Mouse (Mus musculus): ENCODE measurements at regions not wholly inside any gene's neighbourhood (a gene's known extent, or its start where the extent isn't known, plus 50 kb on each side); places are given as distances from the start of the nearest gene placed in this dataset.

DNA sequence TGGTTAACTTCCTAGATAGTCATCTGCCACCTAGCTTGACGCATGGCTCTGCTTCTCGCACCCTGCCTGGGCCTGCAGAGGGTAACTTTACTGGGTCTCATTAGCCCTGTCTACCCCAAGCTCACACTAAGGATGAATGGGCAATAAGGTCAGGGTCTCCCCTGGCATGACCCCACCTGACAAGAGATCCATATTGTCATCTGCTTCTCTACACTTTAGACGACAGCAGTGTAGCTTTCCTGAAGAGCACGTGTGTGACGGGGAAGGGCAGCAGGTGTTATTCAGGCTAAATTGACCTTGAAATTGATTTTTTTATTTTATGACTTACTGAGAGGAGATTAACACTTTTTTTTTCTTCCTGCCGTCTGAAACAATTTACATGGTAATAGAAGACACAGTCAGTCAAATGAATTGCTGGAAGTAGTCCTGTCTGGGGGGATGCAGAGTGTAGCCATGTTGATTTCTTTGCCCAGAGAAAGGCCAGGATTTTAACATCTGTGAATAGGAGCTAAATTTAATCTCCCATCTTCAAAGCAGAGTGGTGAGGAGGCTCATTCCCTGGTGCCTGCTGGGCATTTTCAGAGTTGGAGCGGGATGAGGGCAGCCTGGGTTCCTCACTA lies 267.7 kb upstream of the Eef2kmt start:
- no peak for ATAC-seq

DNA sequence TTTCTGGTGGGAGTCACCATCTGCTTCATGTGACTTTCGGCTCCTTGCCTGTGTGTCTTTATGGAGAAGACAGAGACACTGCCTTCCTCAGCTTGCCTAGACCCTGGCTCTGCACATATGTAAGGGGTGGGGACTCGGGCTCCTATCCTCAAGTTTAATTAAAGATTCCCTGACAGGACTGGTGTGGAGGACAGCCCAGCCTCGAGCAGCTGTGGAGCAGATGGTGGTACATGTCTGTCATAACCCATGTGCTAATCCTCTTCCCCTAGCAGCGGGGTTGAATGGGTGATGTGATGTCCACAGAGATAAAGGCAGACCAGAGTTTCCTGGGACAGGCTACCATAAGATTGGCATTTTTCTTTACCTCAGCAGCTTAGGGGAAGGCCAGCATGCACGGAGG lies 262.0 kb upstream of the Eef2kmt start:
- ATAC-seq (no peak), DNase-seq (ENCODE audit: low read depth, low spot score) (no peak)
- H3K27me3 ChIP-seq = no peaks in the 10 kb centered on the region
- in situ Hi-C loops (cut with MboI; ENCODE audit: low pct_unique_long_range_greater_than_20kb) = no loop called here
- TF ChIP-seq CTCF (IDR thresholded peaks at IDR 0.05) = no peak
- ChIA-PET POLR2A (no interaction called here), CTCF (interaction anchor here (1.3 kb wide), 1 partner anchor 17 kb away, joined by 3 read pairs; no protein-coding TSS in a partner anchor)

More for the DNA sequence above, 267.7 kb upstream of the Eef2kmt start:
- in situ Hi-C loops (cut with MboI; ENCODE audit: low pct_unique_long_range_greater_than_20kb) = no loop called here
- TF ChIP-seq CTCF (IDR thresholded peaks at IDR 0.05) = no peak
- ChIA-PET CTCF (no interaction called here), POLR2A (no interaction called here)
- no peak for DNase-seq (ENCODE audit: low read depth, low spot score)
- no peaks in the 10 kb centered on the region for H3K27me3 ChIP-seq

DNA sequence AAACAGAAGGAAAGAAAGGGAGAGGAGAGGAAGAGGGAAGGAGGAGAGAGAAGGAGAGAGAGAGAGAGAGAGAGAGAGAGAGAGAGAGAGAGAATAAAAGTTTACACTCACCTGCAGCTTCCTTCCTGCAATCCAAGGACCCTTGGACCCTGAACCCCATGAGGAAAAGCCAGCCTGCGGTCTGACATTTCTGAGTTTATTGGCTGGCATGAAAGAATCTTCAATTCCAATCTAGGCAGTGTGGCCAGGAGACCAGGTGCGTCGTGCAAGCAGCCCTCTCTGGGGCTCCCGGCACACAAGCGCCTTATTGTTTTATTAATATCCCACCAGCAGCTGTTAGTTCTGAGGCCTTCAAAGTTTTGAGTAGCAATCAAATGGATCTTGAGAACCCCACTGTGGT lies 260.1 kb upstream of the Eef2kmt start:
- CTCF ChIA-PET = no interaction called here
- DNase-seq (ENCODE audit: low read depth, low spot score) (no peak), ATAC-seq (no peak)
- POLR2A ChIA-PET = no interaction called here
- no peak for TF ChIP-seq CTCF (IDR thresholded peaks at IDR 0.05)
- H3K27me3 ChIP-seq = no peaks in the 10 kb centered on the region
- in situ Hi-C loops (cut with MboI; ENCODE audit: low pct_unique_long_range_greater_than_20kb) = no loop called here

DNA sequence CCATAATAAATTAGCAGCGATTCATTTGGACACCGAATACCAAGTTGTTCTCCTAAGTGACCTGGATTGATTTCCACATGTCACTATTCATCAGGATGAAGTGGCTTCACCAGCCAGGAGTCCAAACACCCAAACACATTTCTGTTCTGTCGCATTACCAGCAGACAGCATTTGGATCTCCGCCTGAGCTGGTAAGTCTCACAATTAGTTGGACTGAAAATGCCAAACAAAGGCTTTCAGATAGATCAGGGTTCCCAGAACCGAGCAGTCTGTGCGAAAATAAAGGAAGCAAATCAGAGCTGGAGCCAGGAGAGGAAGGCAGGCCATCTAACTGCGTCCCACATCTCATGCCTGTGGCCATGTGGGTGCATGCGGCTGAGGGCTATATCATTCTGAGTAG lies 251.5 kb upstream of the Eef2kmt start:
- no peaks in the 10 kb centered on the region for H3K27me3 ChIP-seq
- ATAC-seq = no peak
- in situ Hi-C loops (cut with MboI; ENCODE audit: low pct_unique_long_range_greater_than_20kb) = no loop called here
- POLR2A ChIA-PET = no interaction called here
- CTCF ChIA-PET = no interaction called here
- DNase-seq (ENCODE audit: low read depth, low spot score) = no peak
- no peak for TF ChIP-seq CTCF (IDR thresholded peaks at IDR 0.05)

DNA sequence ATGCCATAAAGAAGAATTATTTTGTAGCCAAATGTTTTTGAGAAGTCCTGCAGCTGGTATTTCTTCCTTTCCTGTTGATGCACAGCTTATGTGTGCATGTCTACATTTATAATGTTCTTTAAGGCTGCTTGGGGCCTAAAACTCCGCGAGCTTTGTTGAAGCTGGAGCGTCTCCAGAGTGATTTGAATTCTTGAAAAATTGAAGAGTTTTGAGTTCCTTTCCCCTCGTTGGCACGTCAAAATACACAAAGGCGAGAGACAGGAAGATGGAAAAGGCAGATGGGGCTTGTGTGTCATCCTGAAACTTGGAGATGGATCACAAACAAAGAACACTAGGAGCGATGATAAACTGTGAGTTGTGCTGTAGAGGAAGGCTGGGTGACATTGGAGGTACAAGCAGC lies 246.2 kb upstream of the Eef2kmt start:
- ATAC-seq (no peak), DNase-seq (ENCODE audit: low read depth, low spot score) (no peak)
- no peaks in the 10 kb centered on the region for H3K27me3 ChIP-seq
- POLR2A ChIA-PET = no interaction called here
- no peak for TF ChIP-seq CTCF (IDR thresholded peaks at IDR 0.05)
- in situ Hi-C loops (cut with MboI; ENCODE audit: low pct_unique_long_range_greater_than_20kb) = no loop called here
- CTCF ChIA-PET = no interaction called here

DNA sequence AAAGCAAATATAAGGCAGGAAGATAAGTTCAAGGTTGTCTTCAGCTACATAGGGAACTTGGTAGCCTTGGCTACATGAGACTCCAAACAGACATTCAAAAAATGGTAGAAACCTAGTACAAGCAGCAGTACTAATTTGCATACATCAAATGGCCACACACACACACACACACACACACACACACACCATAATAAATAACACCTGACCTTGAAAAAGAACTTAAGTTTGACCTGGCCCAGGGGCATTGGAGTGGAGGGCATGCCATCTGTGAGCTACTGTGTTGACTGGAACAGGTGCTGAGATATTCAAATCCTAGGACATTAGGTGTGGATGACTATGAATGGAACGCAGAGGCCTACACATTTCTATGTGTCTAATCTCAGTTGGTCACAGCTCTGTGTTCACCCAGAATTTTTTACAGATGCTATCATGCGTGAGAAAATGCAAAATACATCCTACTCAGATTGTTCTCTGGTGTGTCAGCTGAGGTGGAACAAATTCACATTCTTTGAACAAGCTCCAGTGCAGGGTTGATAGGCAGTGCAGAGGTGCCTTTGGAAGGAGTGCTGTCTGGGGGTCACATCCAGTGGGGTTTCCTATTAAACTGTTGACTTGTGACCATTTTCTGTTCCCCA lies 240.4 kb upstream of the Eef2kmt start:
- no peak for DNase-seq (ENCODE audit: low read depth, low spot score)
- no peak for TF ChIP-seq CTCF (IDR thresholded peaks at IDR 0.05)
- ChIA-PET CTCF (interaction anchor here (0.6 kb wide), 1 partner anchor 632 kb away, joined by 3 read pairs; no protein-coding TSS in a partner anchor), POLR2A (interaction anchor here (0.5 kb wide), 1 partner anchor 653 kb away, joined by 4 read pairs; no protein-coding TSS in a partner anchor)
- peak; percentile 78 for ATAC-seq
- H3K27me3 ChIP-seq = no peaks in the 10 kb centered on the region
- in situ Hi-C loops (cut with MboI; ENCODE audit: low pct_unique_long_range_greater_than_20kb) = no loop called here

DNA sequence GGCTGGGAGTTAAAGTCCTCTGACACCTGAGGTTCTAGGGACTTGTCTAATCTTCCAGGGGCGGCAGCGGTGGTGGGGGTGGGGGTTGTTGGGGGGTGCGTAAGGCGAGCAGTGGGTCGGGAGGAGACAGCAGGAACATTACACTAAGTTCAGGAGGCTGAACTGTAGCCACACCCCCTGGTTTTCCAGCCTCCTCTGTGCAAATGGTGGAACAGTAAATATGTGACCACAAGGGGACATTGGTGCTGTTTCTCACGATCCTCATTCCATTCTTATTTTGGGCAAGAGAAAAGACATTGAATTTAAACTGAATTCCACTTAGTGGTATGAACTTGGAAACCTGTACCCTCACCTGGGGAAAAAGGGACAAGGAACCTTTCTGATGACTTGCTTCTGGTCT lies 237.6 kb upstream of the Eef2kmt start:
- ATAC-seq = no peak
- in situ Hi-C loops (cut with MboI; ENCODE audit: low pct_unique_long_range_greater_than_20kb) = no loop called here
- DNase-seq (ENCODE audit: low read depth, low spot score) = no peak
- POLR2A ChIA-PET = no interaction called here
- H3K27me3 ChIP-seq = no peaks in the 10 kb centered on the region
- no peak for TF ChIP-seq CTCF (IDR thresholded peaks at IDR 0.05)
- CTCF ChIA-PET = no interaction called here

DNA sequence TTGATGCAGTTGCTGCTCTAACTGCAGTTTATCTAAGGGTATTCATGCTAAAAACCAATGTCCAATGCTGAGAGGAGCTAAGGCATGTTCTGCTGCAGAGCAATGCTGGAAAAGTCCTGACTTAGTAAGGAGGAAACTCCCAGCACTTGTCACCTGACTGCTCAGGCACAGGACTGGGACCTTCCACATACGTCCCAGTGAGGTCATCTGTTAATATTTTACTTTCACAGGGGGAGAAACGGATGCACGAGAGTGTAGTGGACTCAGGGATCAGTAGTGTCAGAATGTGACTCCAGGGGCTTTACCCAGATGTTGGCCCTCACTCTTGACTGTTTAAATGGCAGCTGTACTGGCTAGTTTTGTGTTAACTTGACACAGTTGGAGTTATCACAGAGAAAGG lies 231.5 kb upstream of the Eef2kmt start:
- ATAC-seq = no peak
- POLR2A ChIA-PET = no interaction called here
- no peak for DNase-seq (ENCODE audit: low read depth, low spot score)
- CTCF ChIA-PET = no interaction called here
- in situ Hi-C loops (cut with MboI; ENCODE audit: low pct_unique_long_range_greater_than_20kb) = no loop called here
- no peak for TF ChIP-seq CTCF (IDR thresholded peaks at IDR 0.05)
- no peaks in the 10 kb centered on the region for H3K27me3 ChIP-seq

DNA sequence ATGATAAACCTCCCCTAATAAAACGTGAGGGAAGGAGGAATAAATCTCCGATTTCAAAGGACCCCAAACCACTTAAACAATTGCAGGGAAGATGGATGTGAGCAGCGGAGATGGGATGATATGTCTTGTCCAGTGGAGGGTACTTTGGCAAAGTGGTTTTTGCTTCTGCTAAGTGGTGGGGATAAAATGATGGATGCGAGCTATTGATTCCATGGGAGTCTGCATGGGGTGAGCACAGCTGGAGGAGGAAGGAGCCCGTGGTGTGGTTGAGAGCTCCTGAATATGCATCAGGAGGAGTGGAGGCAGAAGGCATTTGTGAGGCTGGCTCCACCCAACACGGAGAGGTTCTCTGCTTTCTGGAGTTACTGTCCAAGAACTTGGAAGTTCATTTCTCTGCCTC lies 227.6 kb upstream of the Eef2kmt start:
- H3K27me3 ChIP-seq = no peaks in the 10 kb centered on the region
- DNase-seq (ENCODE audit: low read depth, low spot score) = no peak
- no peak for TF ChIP-seq CTCF (IDR thresholded peaks at IDR 0.05)
- CTCF ChIA-PET = no interaction called here
- POLR2A ChIA-PET = no interaction called here
- no peak for ATAC-seq
- in situ Hi-C loops (cut with MboI; ENCODE audit: low pct_unique_long_range_greater_than_20kb) = no loop called here

DNA sequence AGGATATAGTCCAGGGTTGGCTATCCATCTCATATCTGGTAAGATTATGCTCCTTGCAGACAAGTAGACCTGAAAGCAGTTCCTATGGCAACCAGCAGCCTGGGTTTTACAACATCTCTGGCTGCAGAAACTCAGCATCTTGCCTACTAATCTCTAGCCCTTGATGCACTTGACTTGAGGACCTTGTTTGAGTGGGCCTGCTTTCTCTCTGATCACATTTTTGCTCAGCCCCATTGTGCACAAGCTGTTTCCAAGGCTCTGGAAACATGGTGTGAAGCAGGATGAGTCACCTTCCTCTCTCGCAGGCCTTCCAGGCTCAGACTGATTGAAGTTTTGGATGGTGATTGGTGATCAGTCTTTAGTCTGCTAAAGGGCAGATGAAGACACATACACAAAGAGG lies 224.4 kb upstream of the Eef2kmt start:
- in situ Hi-C loops (cut with MboI; ENCODE audit: low pct_unique_long_range_greater_than_20kb) = no loop called here
- POLR2A ChIA-PET = no interaction called here

DNA sequence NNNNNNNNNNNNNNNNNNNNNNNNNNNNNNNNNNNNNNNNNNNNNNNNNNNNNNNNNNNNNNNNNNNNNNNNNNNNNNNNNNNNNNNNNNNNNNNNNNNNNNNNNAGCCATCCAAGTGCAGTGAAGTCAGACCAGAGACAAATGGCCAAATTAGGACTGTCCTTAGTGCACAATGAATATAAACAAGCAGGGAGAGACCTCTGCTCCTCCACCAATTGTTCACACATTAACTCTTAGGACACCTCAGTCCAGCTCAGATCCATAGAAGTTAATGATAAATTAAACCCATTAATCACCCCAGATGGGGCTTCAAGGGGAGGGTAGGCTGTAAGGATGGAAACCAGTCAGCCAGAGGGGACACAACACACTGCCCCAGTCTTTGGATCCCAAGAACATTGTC lies 223.2 kb upstream of the Eef2kmt start:
- CTCF ChIA-PET = no interaction called here
- H3K27me3 ChIP-seq = no peaks in the 10 kb centered on the region
- DNase-seq (ENCODE audit: low read depth, low spot score) = no peak
- POLR2A ChIA-PET = no interaction called here
- ATAC-seq = no peak
- TF ChIP-seq CTCF (IDR thresholded peaks at IDR 0.05) = no peak
- in situ Hi-C loops (cut with MboI; ENCODE audit: low pct_unique_long_range_greater_than_20kb) = loop anchor here (5.0 to 10.0 kb wide), 3 partner anchors 58 to 1003 kb away; no protein-coding TSS in a partner anchor

More for the DNA sequence above, 224.4 kb upstream of the Eef2kmt start:
- no peaks in the 10 kb centered on the region for H3K27me3 ChIP-seq
- DNase-seq (ENCODE audit: low read depth, low spot score) (no peak), ATAC-seq (no peak)
- CTCF ChIA-PET = no interaction called here
- TF ChIP-seq CTCF (IDR thresholded peaks at IDR 0.05) = no peak

DNA sequence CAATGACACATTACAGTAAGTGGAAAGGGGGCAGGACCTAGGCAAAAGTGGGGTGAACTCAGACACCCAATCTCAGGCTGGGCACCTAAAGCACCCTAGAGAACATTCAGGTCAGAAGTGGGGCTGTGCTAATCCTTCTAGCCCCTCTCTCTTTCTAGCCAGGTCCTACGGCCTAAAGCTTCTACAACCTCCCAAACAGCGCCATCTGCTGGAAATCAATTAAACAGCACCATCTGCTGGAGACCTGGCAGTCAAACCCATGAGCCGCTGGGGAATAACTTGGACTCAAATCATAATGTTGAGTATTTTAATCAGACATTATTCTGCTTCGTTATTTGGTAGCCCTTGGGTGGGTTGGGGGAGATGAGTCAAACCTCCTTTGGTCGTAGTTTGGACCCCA lies 215.5 kb upstream of the Eef2kmt start:
- ChIA-PET CTCF (interaction anchor here (1.9 kb wide), 1 partner anchor 64 kb away, joined by 6 read pairs; no protein-coding TSS in a partner anchor), POLR2A (no interaction called here)
- peak; percentile 85 for TF ChIP-seq CTCF (IDR thresholded peaks at IDR 0.05)
- in situ Hi-C loops (cut with MboI; ENCODE audit: low pct_unique_long_range_greater_than_20kb) = loop anchor here (10.0 kb wide), 1 partner anchor 543 kb away; no protein-coding TSS in a partner anchor
- peaks cover 5% of the 10 kb centered on the region for H3K27me3 ChIP-seq
- ATAC-seq (no peak), DNase-seq (ENCODE audit: low read depth, low spot score) (no peak)

Measured in Patski (cell line).